Mouse (Mus musculus) thymus, adult 2 months (tissue): Measurements from ENCODE around the gene Lipe. TPM values are rescaled to one million over a fixed set of nuclear protein-coding genes. Genes with fewer than 3 reads are reported as not detected.
"Not testable (repeated sequence)": the region's sequence is repeated elsewhere in the genome, so short reads cannot be mapped to it uniquely, and the experiment has no call there.

ENCODE experiments used
- DNase-seq: peaks from one replicate; pipeline ENCODE4 v3.0.0; 2021
- H3K27ac ChIP-seq: fragments of 200-500 bp; 2 replicates; pipeline ENCODE4 v1.5.1; 2012; ENCODE audit warnings: low read length, control low read depth; ENCODE audit not compliant: control insufficient read depth, insufficient read depth
- H3K27me3 ChIP-seq: fragments of 200-500 bp; 2 replicates; pipeline ENCODE4 v1.6.1; 2012; ENCODE audit warnings: mild to moderate bottlenecking, low read length, moderate library complexity, mixed read lengths; ENCODE audit not compliant: control insufficient read depth, insufficient read depth
- H3K36me3 ChIP-seq: fragments of 200-500 bp; 2 replicates; pipeline ENCODE4 v1.6.1; 2012; ENCODE audit warnings: mild to moderate bottlenecking, low read length, moderate library complexity; ENCODE audit not compliant: control insufficient read depth, insufficient read depth
- H3K4me1 ChIP-seq: fragments of 200-500 bp; replicated peaks from 2 replicates; pipeline ENCODE4 v1.6.1; 2012; ENCODE audit warnings: low read length; ENCODE audit not compliant: control insufficient read depth, insufficient read depth
- H3K4me3 ChIP-seq: fragments of 200-500 bp; 2 replicates; pipeline ENCODE4 v1.5.1; 2012; ENCODE audit warnings: mild to moderate bottlenecking, low read length, control low read depth, moderate library complexity; ENCODE audit not compliant: control insufficient read depth, insufficient read depth
- CTCF ChIP-seq: fragments of 200-500 bp; IDR thresholded peaks from 2 replicates; pipeline ENCODE4 v1.5.1; 2012; ENCODE audit warnings: mild to moderate bottlenecking, control low read depth, low read length, moderate library complexity, borderline replicate concordance; ENCODE audit not compliant: control insufficient read depth, poor library complexity, insufficient read depth; ENCODE audit errors: extremely low read depth
- POLR2A ChIP-seq: fragments of 200-500 bp; IDR thresholded peaks from 2 replicates; pipeline ENCODE4 v1.6.1; 2012; ENCODE audit warnings: mild to moderate bottlenecking, low read length, control low read depth, moderate library complexity; ENCODE audit not compliant: control insufficient read depth, poor library complexity, insufficient read depth; ENCODE audit errors: extremely low read depth
- WGBS: fragments of 180-500 bp; shearing (Covaris S2); methylation state at CpG from one replicate; pipeline ENCODE4 v1.1.7; 2018; 5-methylcytosine and 5-hydroxymethylcytosine counted together
- polyA plus RNA-seq: library from polyadenylated mRNA; depleted of rRNA; stranded (reverse); fragments of >200 nt; gene quantifications from 2 replicates; pipeline ENCODE4 v1.2.3, GENCODE M21; 2012

The Lipe gene
- polyA plus RNA-seq, 1 experiment = 75.3 TPM

DNA sequence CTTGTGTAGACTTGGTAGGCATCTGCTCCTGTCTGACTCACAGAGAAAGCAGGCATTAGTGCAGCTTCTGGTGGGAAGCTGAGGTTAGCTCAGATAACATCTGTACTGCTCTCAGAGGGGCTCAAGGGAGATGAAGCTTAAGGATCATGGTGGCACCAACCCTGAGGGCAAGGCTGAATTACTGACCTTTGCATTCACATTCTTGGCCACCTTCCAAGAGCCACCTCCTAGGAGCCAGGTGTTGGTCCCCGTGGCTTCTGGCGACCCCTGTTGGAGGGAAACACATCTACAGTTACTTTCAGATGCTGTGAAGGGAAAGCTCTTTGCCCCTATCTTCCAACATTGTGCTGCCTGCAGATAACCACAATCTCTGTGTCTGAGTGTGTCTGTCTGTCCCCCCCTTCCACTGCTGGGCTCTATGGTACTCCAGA is 4.2 kb upstream of the Lipe start:
- H3K36me3 ChIP-seq = no peaks in the 10 kb centered on the region
- no peak overlapping the region for H3K4me3 ChIP-seq
- no peaks in the 10 kb centered on the region for H3K27me3 ChIP-seq
- TF ChIP-seq POLR2A (no peak), CTCF (peak; percentile 67; the same call in 1 of the 2 replicates)
- WGBS = 0% methylated on average over 2 of the region's 2 CpGs
- peak; percentile 56 for DNase-seq
- no peaks in the 10 kb centered on the region for H3K4me1 ChIP-seq
- H3K27ac ChIP-seq = no peak overlapping the region

DNA sequence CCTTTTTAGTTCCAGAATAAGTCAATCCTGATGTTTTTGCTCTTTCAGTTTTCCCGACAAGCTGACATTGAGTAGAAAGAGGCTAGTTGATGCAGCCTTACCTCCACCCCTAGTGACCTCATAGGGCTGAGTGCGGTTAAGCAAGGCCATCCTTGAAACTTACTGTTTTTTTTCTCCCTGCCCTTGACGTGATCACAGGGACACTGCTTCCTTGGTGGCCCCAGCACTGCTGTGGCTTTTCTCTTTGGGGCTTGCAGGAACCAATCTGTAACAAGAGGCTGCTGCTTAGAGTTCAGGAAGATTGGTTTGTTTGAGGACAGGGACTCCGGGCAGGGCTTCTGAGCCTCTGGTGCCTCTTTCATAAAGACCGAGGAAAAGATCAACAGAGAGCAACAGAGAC is 3.5 kb upstream of the Lipe start:
- Histone ChIP-seq H3K4me1 (no peaks in the 10 kb centered on the region), H3K36me3 (no peaks in the 10 kb centered on the region), H3K27me3 (no peaks in the 10 kb centered on the region), H3K4me3 (no peak overlapping the region), H3K27ac (no peak overlapping the region)
- TF ChIP-seq CTCF (no peak), POLR2A (no peak)
- 82% methylated on average over 5 of the region's 5 CpGs for WGBS
- no peak for DNase-seq

GRCm38 (mm10) chr7:25401551-25401950 is 3.0 kb upstream of the Lipe start:
- Histone ChIP-seq H3K27ac (no peak overlapping the region), H3K27me3 (no peaks in the 10 kb centered on the region), H3K4me3 (no peak overlapping the region), H3K36me3 (no peaks in the 10 kb centered on the region), H3K4me1 (peaks cover 2% of the 10 kb centered on the region; the same call in 1 of the 2 replicates)
- no peak for DNase-seq
- no peak for TF ChIP-seq POLR2A
- no peak for TF ChIP-seq CTCF
- WGBS = 83% methylated on average over 2 of the region's 2 CpGs

GRCm38 (mm10) chr7:25399028-25399427 is 518 bp upstream of the Lipe start:
- not testable (repeated sequence) for H3K27me3 ChIP-seq, H3K27ac ChIP-seq, H3K4me3 ChIP-seq, DNase-seq, H3K36me3 ChIP-seq
- H3K4me1 ChIP-seq = peaks cover 14% of the 10 kb centered on the region

GRCm38 (mm10) chr7:25396621-25397020 is 1.9 kb downstream of the Lipe start:
- DNase-seq = no peak
- Histone ChIP-seq H3K4me3 (no peak overlapping the region), H3K27ac (peak overlapping the region; percentile 53; the same call in 1 of the 2 replicates), H3K4me1 (peaks cover 14% of the 10 kb centered on the region), H3K36me3 (no peaks in the 10 kb centered on the region), H3K27me3 (no peaks in the 10 kb centered on the region)
- WGBS = 98% methylated on average over 14 of the region's 14 CpGs
- TF ChIP-seq POLR2A = no peak
- TF ChIP-seq CTCF = no peak

GRCm38 (mm10) chr7:25395558-25396521 is 2.7 kb downstream of the Lipe start:
- Histone ChIP-seq H3K27ac (peak overlapping the region; percentile 53; the same call in 1 of the 2 replicates), H3K27me3 (no peaks in the 10 kb centered on the region), H3K36me3 (no peaks in the 10 kb centered on the region), H3K4me3 (peak overlapping the region; percentile 81), H3K4me1 (peaks cover 14% of the 10 kb centered on the region)
- no peak for TF ChIP-seq CTCF
- TF ChIP-seq POLR2A = no peak; the same call in 1 of the 2 replicates
- DNase-seq = peak; percentile 91
- 6% methylated on average over 52 of the region's 52 CpGs for WGBS

DNA sequence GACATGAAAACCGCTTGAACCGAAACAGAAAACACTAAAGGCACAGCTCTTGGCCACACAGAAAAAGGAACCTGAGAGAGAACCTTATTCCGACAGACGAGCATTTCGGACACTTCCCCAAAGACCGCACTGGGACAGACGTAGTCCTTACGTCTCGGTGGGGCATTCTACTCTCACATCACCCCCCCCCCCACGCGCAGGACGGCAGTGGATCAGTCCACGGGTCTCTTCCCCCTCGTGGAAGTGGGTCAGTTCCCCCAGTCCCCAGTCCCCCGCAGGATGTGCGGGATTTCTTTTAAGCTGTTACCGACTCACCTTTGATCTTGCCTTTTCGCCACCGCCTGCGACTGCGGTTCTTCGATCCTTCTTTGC is 3.3 kb downstream of the Lipe start:
- no peaks in the 10 kb centered on the region for H3K27me3 ChIP-seq
- peak overlapping the region; percentile 81 for H3K4me3 ChIP-seq
- no peak for DNase-seq
- no peak overlapping the region for H3K27ac ChIP-seq
- no peak for TF ChIP-seq POLR2A
- peak; percentile 43; the same call in 1 of the 2 replicates for TF ChIP-seq CTCF
- no peaks in the 10 kb centered on the region for H3K36me3 ChIP-seq
- peaks cover 14% of the 10 kb centered on the region for H3K4me1 ChIP-seq
- WGBS = under 1% methylated on average over 22 of the region's 22 CpGs
